Mouse (Mus musculus) CH12.LX (cell line): ENCODE data around the gene Lcn10.

ENCODE experiments used
- BHLHE40 ChIP-seq: IDR thresholded peaks from 2 replicates; pipeline ENCODE4 v1.6.1; 2011; ENCODE audit warnings: mild to moderate bottlenecking, low read depth, low read length, improper control_type of control experiment
- CTCF ChIP-seq, 2 experiments: IDR thresholded peaks in 1 of 2; conservative IDR thresholded peaks in 1 of 2; 2 replicates each; pipeline ENCODE4 v1.5.1; 2011 to 2012; ENCODE audit warnings: low read depth in 2 of 2, low read length in 2 of 2, improper control_type of control experiment in 1 of 2, inconsistent platforms in 1 of 2, mild to moderate bottlenecking in 1 of 2, moderate library complexity in 1 of 2
- MAX ChIP-seq: IDR thresholded peaks from 2 replicates; pipeline ENCODE4 v1.6.1; 2011; ENCODE audit warnings: low read length, improper control_type of control experiment
- MAZ ChIP-seq: IDR thresholded peaks from 2 replicates; pipeline ENCODE4 v1.6.1; 2012; ENCODE audit warnings: low read depth, mild to moderate bottlenecking, inconsistent platforms, low read length, improper control_type of control experiment, moderate library complexity
- MXI1 ChIP-seq: IDR thresholded peaks from 2 replicates; pipeline ENCODE4 v1.6.1; 2011; ENCODE audit warnings: mild to moderate bottlenecking, low read depth, low read length, improper control_type of control experiment
- MYC ChIP-seq: IDR thresholded peaks from 2 replicates; pipeline ENCODE4 v1.6.1; 2011; ENCODE audit warnings: low read depth, mild to moderate bottlenecking, improper control_type of control experiment, low read length
- NELFE ChIP-seq: IDR thresholded peaks from 2 replicates; pipeline ENCODE4 v1.6.1; 2011; ENCODE audit warnings: low read depth, low read length, improper control_type of control experiment
- POLR2A ChIP-seq: IDR thresholded peaks from 2 replicates; pipeline ENCODE4 v1.6.1; 2011; ENCODE audit warnings: low read depth, mild to moderate bottlenecking, improper control_type of control experiment, low read length
- TCF12 ChIP-seq: IDR thresholded peaks from 2 replicates; pipeline ENCODE4 v1.6.1; 2014; ENCODE audit warnings: low read depth, mild to moderate bottlenecking, inconsistent platforms, low read length, improper control_type of control experiment
- USF1 ChIP-seq: IDR thresholded peaks from 2 replicates; pipeline ENCODE4 v1.6.1; 2014; ENCODE audit warnings: low read depth, mild to moderate bottlenecking, inconsistent platforms, low read length, improper control_type of control experiment
- ZC3H11A ChIP-seq: IDR thresholded peaks from 2 replicates; pipeline ENCODE4 v1.6.1; 2012; ENCODE audit warnings: low read depth, mild to moderate bottlenecking, inconsistent platforms, low read length, improper control_type of control experiment

- no peak for TF ChIP-seq NELFE
- no peak for TF ChIP-seq CTCF (conservative IDR thresholded peaks at IDR 0.05 in 1 of 2, IDR thresholded peaks at IDR 0.05 in 1 of 2; ENCODE audit: low read depth in 2 of 2, low read length in 2 of 2)
- no peak for TF ChIP-seq USF1
- no peak for TF ChIP-seq MXI1
- no peak for TF ChIP-seq POLR2A
- TF ChIP-seq MYC = no peak
- TF ChIP-seq TCF12 = no peak
- no peak for TF ChIP-seq BHLHE40
- no peak for TF ChIP-seq ZC3H11A
- TF ChIP-seq MAX = no peak
- no peak for TF ChIP-seq MAZ
Observed at GRCm38 (mm10) chr2:25657652-25658051, 24.9 kb upstream of the Lcn10 start, which contains the start of gene Lcn5.
